Mouse (Mus musculus): Measurements from ENCODE around the gene Tomm22. TPM values are rescaled to one million over a fixed set of nuclear protein-coding genes. Genes with fewer than 3 reads are reported as not detected.

Gene Tomm22
- polyA plus RNA-seq, 1 experiment from 2014 or later, result 208 TPM

GRCm38 (mm10) chr15:79681973-79682372 is 11.3 kb downstream of the Tomm22 start:
- Histone ChIP-seq H3K36me3 (ENCODE audit: control insufficient read depth, insufficient read depth, low read length) (peaks cover 7% of the 10 kb centered on the region; the same call in 1 of the 2 replicates), H3K4me2 (ENCODE audit: low read depth, low read length) (no peak overlapping the region), H3K9me3 (ENCODE audit: control insufficient read depth, low read length) (no peaks in the 10 kb centered on the region), H3K9ac (ENCODE audit: low read depth, low read length) (no peak overlapping the region), H3K4me1 (ENCODE audit: control insufficient read depth, insufficient read depth, low read length) (peaks cover 34% of the 10 kb centered on the region), H3K4me3 (ENCODE audit: low read depth, low read length) (no peak overlapping the region), H3K27me3 (replicated peaks; ENCODE audit: control insufficient read depth, insufficient read depth, low read length) (no peaks in the 10 kb centered on the region), H3K27ac (replicated peaks; ENCODE audit: low read depth, low read length) (no peak overlapping the region)
- WGBS, result 87% methylated on average over 4 of the region's 4 CpGs
- no peak for DNase-seq (ENCODE audit: low spot score)
- no peak for ATAC-seq (ENCODE audit: low read depth)

- Histone ChIP-seq H3K4me3 (ENCODE audit: low read depth, low read length) (no peak overlapping the region), H3K9ac (ENCODE audit: low read depth, low read length) (no peak overlapping the region; the same call in 1 of the 2 replicates), H3K4me2 (ENCODE audit: low read depth, low read length) (peak overlapping the region; percentile 15), H3K27me3 (replicated peaks; ENCODE audit: control insufficient read depth, insufficient read depth, low read length) (no peaks in the 10 kb centered on the region), H3K4me1 (ENCODE audit: control insufficient read depth, insufficient read depth, low read length) (peaks cover 34% of the 10 kb centered on the region), H3K27ac (replicated peaks; ENCODE audit: low read depth, low read length) (no peak overlapping the region), H3K9me3 (ENCODE audit: control insufficient read depth, low read length) (no peaks in the 10 kb centered on the region), H3K36me3 (ENCODE audit: control insufficient read depth, insufficient read depth, low read length) (peaks cover 7% of the 10 kb centered on the region; the same call in 1 of the 2 replicates)
- DNase-seq (ENCODE audit: low spot score), result no peak
- ATAC-seq (ENCODE audit: low read depth), result no peak
- WGBS, result 76% methylated on average over 6 of the region's 6 CpGs
These were observed 12.5 kb downstream of the Tomm22 start for GRCm38 (mm10) chr15:79683146-79683545.

GRCm38 (mm10) chr15:79683707-79684465 is 13.2 kb downstream of the Tomm22 start:
- Histone ChIP-seq H3K9me3 (ENCODE audit: control insufficient read depth, low read length) (no peaks in the 10 kb centered on the region), H3K9ac (ENCODE audit: low read depth, low read length) (peak overlapping the region; percentile 95), H3K4me3 (ENCODE audit: low read depth, low read length) (peak overlapping the region; percentile 72), H3K27ac (replicated peaks; ENCODE audit: low read depth, low read length) (no peak overlapping the region), H3K27me3 (replicated peaks; ENCODE audit: control insufficient read depth, insufficient read depth, low read length) (no peaks in the 10 kb centered on the region), H3K4me1 (ENCODE audit: control insufficient read depth, insufficient read depth, low read length) (peaks cover 38% of the 10 kb centered on the region), H3K36me3 (ENCODE audit: control insufficient read depth, insufficient read depth, low read length) (peaks cover 7% of the 10 kb centered on the region; the same call in 1 of the 2 replicates), H3K4me2 (ENCODE audit: low read depth, low read length) (peak overlapping the region; percentile 88)
- ATAC-seq (ENCODE audit: low read depth) (no peak), DNase-seq (ENCODE audit: low spot score) (no peak)
- 67% methylated on average over 19 of the region's 19 CpGs for WGBS

- Histone ChIP-seq H3K4me3 (ENCODE audit: low read depth, low read length) (peak overlapping the region; percentile 72), H3K4me2 (ENCODE audit: low read depth, low read length) (peak overlapping the region; percentile 88), H3K9me3 (ENCODE audit: control insufficient read depth, low read length) (no peaks in the 10 kb centered on the region), H3K9ac (ENCODE audit: low read depth, low read length) (peak overlapping the region; percentile 95), H3K27me3 (replicated peaks; ENCODE audit: control insufficient read depth, insufficient read depth, low read length) (no peaks in the 10 kb centered on the region), H3K4me1 (ENCODE audit: control insufficient read depth, insufficient read depth, low read length) (peaks cover 38% of the 10 kb centered on the region), H3K27ac (replicated peaks; ENCODE audit: low read depth, low read length) (no peak overlapping the region), H3K36me3 (ENCODE audit: control insufficient read depth, insufficient read depth, low read length) (peaks cover 3% of the 10 kb centered on the region; the same call in 1 of the 2 replicates)
- 72% methylated on average over 6 of the region's 6 CpGs for WGBS
- ATAC-seq (ENCODE audit: low read depth) (no peak), DNase-seq (ENCODE audit: low spot score) (no peak)
These were observed 14.0 kb downstream of the Tomm22 start for GRCm38 (mm10) chr15:79684616-79685015.

DNA sequence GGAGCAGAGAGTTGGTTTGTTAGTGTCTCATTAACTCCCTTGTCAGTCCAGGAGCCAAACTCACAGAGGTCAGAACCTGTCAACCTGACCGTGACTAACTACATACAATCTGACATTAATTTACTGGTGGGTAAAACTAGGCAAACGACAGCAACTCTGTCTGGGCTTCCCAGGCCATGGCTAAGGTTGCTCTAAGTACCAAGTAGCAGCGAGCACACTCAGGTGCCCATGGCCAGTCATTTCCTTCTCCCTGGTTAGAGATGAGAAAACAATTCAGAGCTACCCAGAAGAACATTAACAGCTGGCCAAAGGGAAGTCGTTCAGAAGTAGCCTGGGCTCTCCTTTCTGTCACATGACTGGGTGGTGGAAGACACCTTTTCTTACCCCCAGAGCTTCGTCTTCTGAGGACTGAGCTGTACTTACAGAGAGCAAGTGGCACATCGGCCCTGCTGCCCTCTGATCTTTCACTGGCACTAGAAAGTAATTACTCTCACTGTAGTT is 14.5 kb downstream of the Tomm22 start:
- H3K9ac ChIP-seq (ENCODE audit: low read depth, low read length), result peak overlapping the region; percentile 95
- peak overlapping the region; percentile 88 for H3K4me2 ChIP-seq (ENCODE audit: low read depth, low read length)
- H3K27ac ChIP-seq (replicated peaks; ENCODE audit: low read depth, low read length), result no peak overlapping the region
- H3K9me3 ChIP-seq (ENCODE audit: control insufficient read depth, low read length), result no peaks in the 10 kb centered on the region
- no peaks in the 10 kb centered on the region for H3K27me3 ChIP-seq (replicated peaks; ENCODE audit: control insufficient read depth, insufficient read depth, low read length)
- 31% methylated on average over 6 of the region's 6 CpGs for WGBS
- ATAC-seq (ENCODE audit: low read depth), result no peak
- H3K4me3 ChIP-seq (ENCODE audit: low read depth, low read length), result peak overlapping the region; percentile 72
- peaks cover 38% of the 10 kb centered on the region for H3K4me1 ChIP-seq (ENCODE audit: control insufficient read depth, insufficient read depth, low read length)
- no peak for DNase-seq (ENCODE audit: low spot score)
- H3K36me3 ChIP-seq (ENCODE audit: control insufficient read depth, insufficient read depth, low read length), result no peaks in the 10 kb centered on the region

GRCm38 (mm10) chr15:79686046-79686869 is 15.6 kb downstream of the Tomm22 start:
- Histone ChIP-seq H3K4me2 (ENCODE audit: low read depth, low read length) (peak overlapping the region; percentile 88), H3K27me3 (replicated peaks; ENCODE audit: control insufficient read depth, insufficient read depth, low read length) (no peaks in the 10 kb centered on the region), H3K36me3 (ENCODE audit: control insufficient read depth, insufficient read depth, low read length) (no peaks in the 10 kb centered on the region), H3K9me3 (ENCODE audit: control insufficient read depth, low read length) (no peaks in the 10 kb centered on the region), H3K9ac (ENCODE audit: low read depth, low read length) (peak overlapping the region; percentile 95), H3K27ac (replicated peaks; ENCODE audit: low read depth, low read length) (peak overlapping the region; percentile 94; the same call in 1 of the 2 replicates), H3K4me3 (ENCODE audit: low read depth, low read length) (peak overlapping the region; percentile 72), H3K4me1 (ENCODE audit: control insufficient read depth, insufficient read depth, low read length) (peaks cover 39% of the 10 kb centered on the region)
- WGBS, result 18% methylated on average over 13 of the region's 15 CpGs
- no peak for DNase-seq (ENCODE audit: low spot score)
- no peak for ATAC-seq (ENCODE audit: low read depth)

- peak overlapping the region; percentile 94 for H3K27ac ChIP-seq (replicated peaks; ENCODE audit: low read depth, low read length)
- H3K27me3 ChIP-seq (replicated peaks; ENCODE audit: control insufficient read depth, insufficient read depth, low read length), result no peaks in the 10 kb centered on the region
- no peaks in the 10 kb centered on the region for H3K9me3 ChIP-seq (ENCODE audit: control insufficient read depth, low read length)
- H3K36me3 ChIP-seq (ENCODE audit: control insufficient read depth, insufficient read depth, low read length), result no peaks in the 10 kb centered on the region
- under 1% methylated on average over 24 of the region's 33 CpGs for WGBS
- ATAC-seq (ENCODE audit: low read depth) (no peak), DNase-seq (ENCODE audit: low spot score) (peak; percentile 33)
- peaks cover 46% of the 10 kb centered on the region for H3K4me1 ChIP-seq (ENCODE audit: control insufficient read depth, insufficient read depth, low read length)
- peak overlapping the region; percentile 95 for H3K9ac ChIP-seq (ENCODE audit: low read depth, low read length)
- peak overlapping the region; percentile 72 for H3K4me3 ChIP-seq (ENCODE audit: low read depth, low read length)
- H3K4me2 ChIP-seq (ENCODE audit: low read depth, low read length), result peak overlapping the region; percentile 88
These were observed 16.5 kb downstream of the Tomm22 start for GRCm38 (mm10) chr15:79687175-79687574.

- no peaks in the 10 kb centered on the region for H3K36me3 ChIP-seq (ENCODE audit: control insufficient read depth, insufficient read depth, low read length)
- peak within 1 kb of the TSS; percentile 94 for H3K27ac ChIP-seq (replicated peaks; ENCODE audit: low read depth, low read length)
- H3K9ac ChIP-seq (ENCODE audit: low read depth, low read length), result peak within 1 kb of the TSS; percentile 95
- peak within 1 kb of the TSS; percentile 72 for H3K4me3 ChIP-seq (ENCODE audit: low read depth, low read length)
- DNase-seq (ENCODE audit: low spot score) (peak; percentile 96), ATAC-seq (ENCODE audit: low read depth) (peak; percentile 53)
- no peaks in the 10 kb centered on the region for H3K9me3 ChIP-seq (ENCODE audit: control insufficient read depth, low read length)
- no peaks in the 10 kb centered on the region for H3K27me3 ChIP-seq (replicated peaks; ENCODE audit: control insufficient read depth, insufficient read depth, low read length)
- peak within 1 kb of the TSS; percentile 88 for H3K4me2 ChIP-seq (ENCODE audit: low read depth, low read length)
- H3K4me1 ChIP-seq (ENCODE audit: control insufficient read depth, insufficient read depth, low read length), result peaks cover 48% of the 10 kb centered on the region
- 0% methylated on average over 17 of the region's 72 CpGs for WGBS
These were observed 17.1 kb downstream of the Tomm22 start, which contains the start of gene Josd1 for GRCm38 (mm10) chr15:79687646-79688267. TSS of gene Josd1 (minus strand) at chr15:79687919.

Measured in embryonic facial prominence, embryonic 14.5 days (tissue).